Mouse (Mus musculus): Measurements from ENCODE around the gene Olfr695.

GRCm38 (mm10) chr7:106685382-106685781 is 30.8 kb downstream of the Olfr695 start:
- no peak for TF ChIP-seq GATA1 (IDR thresholded peaks at IDR 0.05; ENCODE audit: borderline replicate concordance, low read length)
- TF ChIP-seq FLI1 (IDR thresholded peaks at IDR 0.05; ENCODE audit: low read length): no peak

Measured in megakaryocyte, embryonic 14.5 days (primary cell).